Mouse (Mus musculus) neutrophil, adult 65 days (primary cell): ENCODE measurements around the gene Arrdc4. TPM values are rescaled to one million over a fixed set of nuclear protein-coding genes. Genes with fewer than 3 reads are reported as not detected.

Experiments
- total RNA-seq: library from RNA; stranded (reverse); gene quantifications from 2 replicates; pipeline ENCODE4 v1.2.4, GENCODE M21; 2023

The Arrdc4 gene
- total RNA-seq, result 27.7 and 31.4 TPM in 2 replicates

DNA sequence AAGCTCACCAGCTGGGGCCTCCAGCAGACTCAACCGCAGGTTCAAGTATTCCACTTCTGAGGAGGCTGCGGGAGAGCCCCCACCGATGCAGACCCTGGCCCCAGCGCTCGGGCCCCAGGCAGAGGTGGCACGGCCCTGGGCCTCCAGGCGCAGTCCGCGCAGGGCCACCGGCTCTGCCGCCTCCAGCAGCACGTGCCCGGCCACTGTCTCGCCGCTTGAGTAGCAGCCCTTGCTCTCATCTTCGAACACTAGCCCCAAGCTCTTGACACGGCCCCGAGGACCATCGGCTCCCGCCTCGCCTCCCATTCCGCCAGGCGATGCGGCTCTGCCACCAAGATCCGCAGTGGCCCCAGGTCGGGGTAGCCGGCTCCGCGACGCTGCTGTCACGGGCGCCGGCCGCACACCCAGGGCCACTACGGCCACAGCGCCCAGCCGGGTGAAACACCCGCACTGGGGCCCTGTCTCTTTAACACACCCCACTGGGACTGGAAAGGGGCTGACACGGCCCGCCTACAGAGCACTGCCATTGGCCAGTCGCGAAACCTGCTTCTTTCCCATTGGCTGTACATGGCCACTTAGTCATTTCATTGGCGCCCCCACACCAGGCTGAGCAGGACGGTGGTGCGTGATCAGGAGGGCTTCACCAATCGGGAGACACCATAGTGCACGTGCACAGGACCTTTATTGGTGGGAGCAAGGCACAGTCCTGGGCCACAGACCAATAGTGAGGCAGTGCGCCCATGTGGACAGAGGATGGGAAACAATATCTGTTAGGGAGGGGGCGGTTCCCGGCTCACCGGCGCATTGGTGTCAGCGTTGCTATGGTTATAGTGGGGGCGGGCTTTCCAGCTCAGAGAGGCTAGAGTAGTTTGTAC is at the start of gene Arrdc4:
Gene Arrdc4 (minus strand): TSS at position 481 of the 875 bp plus-strand sequence.

